Mouse (Mus musculus): ENCODE measurements at regions not wholly inside any gene's neighbourhood (a gene's known extent, or its start where the extent isn't known, plus 50 kb on each side); places are given as distances from the start of the nearest gene placed in this dataset.

DNA sequence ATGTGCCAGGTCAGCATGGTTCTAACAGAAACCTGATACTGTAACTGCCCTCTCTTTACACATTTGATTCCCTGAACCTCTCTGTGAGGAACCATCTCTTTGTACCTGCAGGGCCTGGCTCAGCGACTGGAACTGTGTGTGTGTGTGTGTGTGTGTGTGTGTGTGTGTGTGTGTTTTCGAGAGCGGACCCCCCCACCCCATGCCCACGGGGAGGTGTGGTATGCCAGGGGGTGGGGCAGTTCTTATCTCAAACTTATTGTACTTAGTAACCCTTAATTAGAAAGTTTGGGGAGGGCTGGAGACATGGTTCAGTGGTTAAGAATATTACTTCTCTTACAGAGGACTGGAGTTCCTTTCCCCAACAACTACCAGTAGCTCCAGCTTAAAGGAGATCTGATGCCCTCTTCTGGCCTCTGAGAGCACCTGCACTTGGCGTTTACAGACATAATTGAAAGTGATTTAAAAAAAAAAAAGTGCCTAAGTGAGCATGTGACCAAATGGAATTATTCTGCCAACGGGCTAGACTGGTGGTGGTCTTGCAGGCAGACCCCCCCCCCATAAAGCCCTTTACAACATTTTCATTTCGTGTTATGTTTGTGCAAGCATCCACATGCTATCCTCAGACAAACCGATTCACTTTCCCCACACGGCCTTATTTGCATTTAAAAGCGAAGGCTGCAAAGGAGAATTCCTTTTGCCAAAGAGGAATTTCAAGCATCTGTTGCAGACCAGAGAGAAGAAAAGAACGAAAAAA is 77.7 kb upstream of the Med14 start (continued):
- no peak for TF ChIP-seq MAZ (IDR thresholded peaks at IDR 0.05; ENCODE audit: low read depth, low read length)
- no peak for TF ChIP-seq USF2 (conservative IDR thresholded peaks at IDR 0.05; ENCODE audit: low read depth, low read length)
- no peak for TF ChIP-seq RCOR1 (conservative IDR thresholded peaks at IDR 0.05; ENCODE audit: low read depth, low read length)
- no peak for TF ChIP-seq NRF1 (IDR thresholded peaks at IDR 0.05; ENCODE audit: low read depth, low read length)

DNA sequence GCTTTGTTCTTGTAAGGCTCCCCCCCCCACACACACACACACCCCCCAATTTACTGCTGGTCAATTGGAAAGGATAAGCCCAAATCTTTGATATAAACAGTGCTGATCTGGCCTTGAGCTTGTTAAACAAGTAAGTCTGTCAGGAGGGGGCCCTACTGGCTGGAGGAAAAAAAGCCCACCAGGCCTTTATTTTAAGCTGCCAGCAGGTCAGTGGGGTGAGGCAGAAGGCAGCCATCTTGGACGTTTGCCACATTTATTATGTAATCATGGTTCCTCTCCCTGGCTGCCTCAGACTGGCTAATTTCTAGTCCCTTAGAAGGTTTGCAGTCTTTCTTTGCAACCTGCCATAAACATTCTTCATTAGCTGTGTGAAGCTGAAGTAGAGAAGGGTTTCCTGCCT is 75.9 kb upstream of the Med14 start:
- Histone ChIP-seq H3K79me2 (replicated peaks; ENCODE audit: control insufficient read depth, extremely low read depth, insufficient read depth, poor library complexity, severe bottlenecking) (no peaks in the 10 kb centered on the region), H3K9me3 (replicated peaks; ENCODE audit: low read length) (no peaks in the 10 kb centered on the region), H3K4me1 (ENCODE audit: control insufficient read depth in 1 of 2, insufficient read depth in 2 of 2) (no peaks in the 10 kb centered on the region), H3K4me3 (replicated peaks in 1 of 3; ENCODE audit: low read depth in 2 of 3, low read length in 2 of 3, poor library complexity in 1 of 3) (no peak overlapping the region), H3K27me3 (replicated peaks) (no peaks in the 10 kb centered on the region), H3K27ac (ENCODE audit: insufficient read depth, low read depth) (no peak overlapping the region), H3K36me3 (replicated peaks in 1 of 2; ENCODE audit: control insufficient read depth in 1 of 2, insufficient read depth in 1 of 2, low read length in 1 of 2) (no peaks in the 10 kb centered on the region), H3K9ac (ENCODE audit: insufficient read depth, low read depth) (no peak overlapping the region), H3K4me2 (ENCODE audit: insufficient read depth, low read depth, poor library complexity, severe bottlenecking) (no peak overlapping the region)
- no peak for DNase-seq (ENCODE audit: extremely low read depth)
- in situ Hi-C loops (cut with MboI; ENCODE audit: low pct_ligation_motif_present, low pct_unique_long_range_greater_than_20kb, low sequenced_read_pairs) (no loop called here), dilution Hi-C loops (cut with MboI; ENCODE audit: extremely low pct_ligation_motif_present, extremely low pct_unique_long_range_greater_than_20kb, low sequenced_read_pairs) (no loop called here)
- TF ChIP-seq ETS1 (conservative IDR thresholded peaks at IDR 0.05; ENCODE audit: low read depth, low read length) (no peak), JUN (IDR thresholded peaks at IDR 0.05; ENCODE audit: insufficient read depth, low read depth, low read length) (no peak)

DNA sequence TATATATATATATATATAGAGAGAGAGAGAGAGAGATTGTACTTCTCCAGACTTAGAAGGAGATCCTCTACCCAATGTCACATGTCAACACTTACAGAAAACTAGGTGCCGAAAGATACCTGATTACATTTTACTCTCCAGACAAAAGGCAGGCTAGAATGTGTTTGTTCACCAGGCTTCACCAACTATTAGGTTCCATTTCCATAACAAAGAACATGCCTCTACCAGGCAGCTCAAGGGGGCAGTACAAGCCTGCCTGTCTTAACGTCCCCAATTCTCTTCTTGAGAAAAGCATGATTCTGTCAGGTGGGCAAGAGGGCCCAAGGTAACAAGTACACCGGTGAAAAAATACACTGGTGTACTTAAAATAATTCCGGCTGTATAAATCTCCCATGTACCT is 72.8 kb upstream of the Med14 start:
- Histone ChIP-seq H3K9ac (ENCODE audit: insufficient read depth, low read depth) (no peak overlapping the region), H3K4me1 (ENCODE audit: control insufficient read depth in 1 of 2, insufficient read depth in 2 of 2) (no peaks in the 10 kb centered on the region), H3K9me3 (replicated peaks; ENCODE audit: low read length) (no peaks in the 10 kb centered on the region), H3K79me2 (replicated peaks; ENCODE audit: control insufficient read depth, extremely low read depth, insufficient read depth, poor library complexity, severe bottlenecking) (no peaks in the 10 kb centered on the region), H3K4me3 (replicated peaks in 1 of 3; ENCODE audit: low read depth in 2 of 3, low read length in 2 of 3, poor library complexity in 1 of 3) (no peak overlapping the region), H3K4me2 (ENCODE audit: insufficient read depth, low read depth, poor library complexity, severe bottlenecking) (no peak overlapping the region), H3K36me3 (replicated peaks in 1 of 2; ENCODE audit: control insufficient read depth in 1 of 2, insufficient read depth in 1 of 2, low read length in 1 of 2) (no peaks in the 10 kb centered on the region), H3K27me3 (replicated peaks) (no peaks in the 10 kb centered on the region), H3K27ac (ENCODE audit: insufficient read depth, low read depth) (no peak overlapping the region)
- in situ Hi-C loops (cut with MboI; ENCODE audit: low pct_ligation_motif_present, low pct_unique_long_range_greater_than_20kb, low sequenced_read_pairs) (no loop called here), dilution Hi-C loops (cut with MboI; ENCODE audit: extremely low pct_ligation_motif_present, extremely low pct_unique_long_range_greater_than_20kb, low sequenced_read_pairs) (no loop called here)
- no peak for DNase-seq (ENCODE audit: extremely low read depth)
- TF ChIP-seq ZNF384 (IDR thresholded peaks at IDR 0.05; ENCODE audit: low read depth, low read length) (no peak), POLR2A (IDR thresholded peaks at IDR 0.05; ENCODE audit: low read depth, low read length) (no peak), E2F4 (IDR thresholded peaks at IDR 0.05; ENCODE audit: insufficient replicate concordance, low read depth, low read length) (no peak), RCOR1 (conservative IDR thresholded peaks at IDR 0.05; ENCODE audit: low read depth, low read length) (no peak), MAZ (IDR thresholded peaks at IDR 0.05; ENCODE audit: low read depth, low read length) (no peak), SMC3 (IDR thresholded peaks at IDR 0.05; ENCODE audit: low read depth, low read length) (no peak), UBTF (IDR thresholded peaks at IDR 0.05; ENCODE audit: low read depth, low read length) (no peak)
